Mouse (Mus musculus) E14TG2a.4 (cell line): ENCODE data around the gene Rnf180.

Source experiments
- CTCF ChIP-seq: conservative IDR thresholded peaks from 2 replicates; pipeline ENCODE4 v1.5.1; 2014; ENCODE audit warnings: low read length
- POU5F1 ChIP-seq: IDR thresholded peaks from 2 replicates; pipeline ENCODE4 v1.6.1; 2014; ENCODE audit warnings: low read length, borderline replicate concordance

- TF ChIP-seq CTCF (no peak), POU5F1 (no peak)
These were observed 43.8 kb downstream of the Rnf180 start for GRCm38 (mm10) chr13:105250767-105251166.
